Mouse (Mus musculus): ENCODE measurements around the gene Zc2hc1c. TPM values are rescaled to one million over a fixed set of nuclear protein-coding genes. Genes with fewer than 3 reads are reported as not detected.

Gene Zc2hc1c
- polyA plus RNA-seq, 1 experiment from 2014 or later: 1.2 TPM

DNA sequence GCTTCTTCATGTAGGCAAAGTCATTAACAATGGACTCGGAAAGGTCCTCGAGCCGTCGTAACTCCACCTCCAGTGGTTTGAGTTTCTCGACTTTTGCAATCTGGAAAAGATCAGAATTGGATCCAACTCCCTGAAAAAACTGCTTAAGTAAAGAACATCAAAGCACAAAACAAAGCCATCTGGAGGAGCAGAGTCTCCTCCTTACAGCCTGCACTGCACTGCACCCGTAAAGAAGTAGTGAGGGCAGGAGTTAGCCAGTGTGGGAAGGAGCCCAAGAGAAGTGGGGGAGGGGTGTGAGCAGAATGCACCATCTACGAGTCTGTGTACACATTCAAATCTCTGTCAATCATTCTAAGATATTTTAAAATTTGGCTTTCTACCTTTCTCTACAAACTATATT, 55.9 kb downstream of the Zc2hc1c start:
- Histone ChIP-seq H3K9ac (no peak overlapping the region), H3K27me3 (replicated peaks) (no peaks in the 10 kb centered on the region), H3K4me2 (replicated peaks) (no peak overlapping the region), H3K27ac (no peak overlapping the region), H3K9me3 (no peaks in the 10 kb centered on the region), H3K4me1 (peaks cover 3% of the 10 kb centered on the region; the same call in 1 of the 2 replicates), H3K4me3 (no peak overlapping the region), H3K36me3 (peaks cover 21% of the 10 kb centered on the region)
- WGBS: 70% methylated on average over 7 of the region's 7 CpGs
- no peak for ATAC-seq (ENCODE audit: low FRiP score, low read depth)

DNA sequence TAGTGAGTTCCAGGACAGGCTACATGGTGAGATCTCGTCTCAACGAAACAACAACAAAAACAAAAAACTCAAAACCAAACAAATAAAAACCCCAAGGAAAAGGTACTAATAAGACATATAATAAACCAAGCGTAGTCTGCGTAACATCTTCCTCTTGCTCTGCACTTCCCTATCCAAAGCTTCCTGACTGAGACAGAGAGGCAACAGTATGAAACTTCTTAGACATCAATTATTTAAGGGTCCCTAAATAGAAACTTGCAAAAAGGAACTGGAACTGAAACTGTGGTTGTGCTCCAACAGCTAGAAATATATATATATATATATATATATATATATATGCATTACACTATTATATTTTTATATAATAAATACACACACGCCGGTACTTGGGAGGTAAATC, 57.2 kb downstream of the Zc2hc1c start:
- Histone ChIP-seq H3K27me3 (replicated peaks) (no peaks in the 10 kb centered on the region), H3K9me3 (no peaks in the 10 kb centered on the region), H3K4me2 (replicated peaks) (no peak overlapping the region), H3K27ac (no peak overlapping the region), H3K4me1 (no peaks in the 10 kb centered on the region), H3K4me3 (no peak overlapping the region), H3K9ac (no peak overlapping the region), H3K36me3 (peaks cover 28% of the 10 kb centered on the region)
- no peak for ATAC-seq (ENCODE audit: low FRiP score, low read depth)
- WGBS: 96% methylated on average over 6 of the region's 6 CpGs

DNA sequence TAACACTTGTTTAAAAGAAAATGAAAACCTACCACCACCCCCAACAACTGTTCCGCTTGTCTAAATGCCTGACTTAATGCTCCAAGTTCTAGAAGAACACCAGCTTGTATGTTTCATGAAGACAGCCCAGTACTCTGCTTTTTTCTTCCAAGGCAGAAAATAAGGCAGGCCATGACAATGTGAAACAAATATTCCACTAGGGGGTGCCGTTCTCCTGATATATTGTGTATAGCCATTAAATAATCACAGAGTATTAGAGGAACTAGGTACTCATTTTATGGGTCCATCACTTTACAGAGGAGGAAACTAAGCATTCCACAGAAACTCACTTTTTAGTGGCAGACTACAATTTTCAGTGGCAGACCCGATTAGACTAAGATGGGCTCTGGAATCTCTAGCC, 58.0 kb downstream of the Zc2hc1c start:
- no peaks in the 10 kb centered on the region for H3K4me1 ChIP-seq
- H3K9ac ChIP-seq: no peak overlapping the region
- H3K27ac ChIP-seq: no peak overlapping the region
- H3K4me3 ChIP-seq: no peak overlapping the region
- 0 out of 2 replicates have a peak, but pooled peaks have one; percentile 25 for ATAC-seq (ENCODE audit: low FRiP score, low read depth)
- no peaks in the 10 kb centered on the region for H3K9me3 ChIP-seq
- 72% methylated on average over 3 of the region's 3 CpGs for WGBS
- peaks cover 31% of the 10 kb centered on the region for H3K36me3 ChIP-seq
- no peaks in the 10 kb centered on the region for H3K27me3 ChIP-seq (replicated peaks)
- no peak overlapping the region for H3K4me2 ChIP-seq (replicated peaks)

DNA sequence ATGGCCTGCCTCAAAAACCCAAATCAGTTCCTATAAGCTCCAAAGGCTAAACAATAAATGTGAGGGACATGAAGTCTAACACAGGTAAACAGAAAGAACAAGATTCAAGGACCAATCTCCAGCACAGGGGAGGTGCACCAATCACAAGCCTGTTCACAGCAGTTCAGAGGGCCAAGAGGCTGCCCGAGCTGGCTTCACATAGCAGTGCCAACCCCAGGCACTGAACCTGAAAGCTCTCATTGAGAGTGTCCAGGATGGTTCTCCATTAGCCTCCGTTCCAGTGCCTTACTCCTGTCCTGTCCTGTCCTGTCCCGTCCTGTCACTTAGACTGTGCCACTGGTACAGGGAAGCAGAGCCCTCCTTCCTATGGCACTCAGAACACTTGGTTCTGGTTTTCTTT, 58.8 kb downstream of the Zc2hc1c start:
- H3K4me2 ChIP-seq (replicated peaks): no peak overlapping the region
- H3K27me3 ChIP-seq (replicated peaks): no peaks in the 10 kb centered on the region
- ATAC-seq (ENCODE audit: low FRiP score, low read depth): no peak
- no peaks in the 10 kb centered on the region for H3K4me1 ChIP-seq
- H3K27ac ChIP-seq: no peak overlapping the region
- H3K9ac ChIP-seq: no peak overlapping the region
- no peak overlapping the region for H3K4me3 ChIP-seq
- H3K9me3 ChIP-seq: no peaks in the 10 kb centered on the region
- WGBS: 83% methylated on average over 3 of the region's 3 CpGs
- H3K36me3 ChIP-seq: peaks cover 31% of the 10 kb centered on the region

DNA sequence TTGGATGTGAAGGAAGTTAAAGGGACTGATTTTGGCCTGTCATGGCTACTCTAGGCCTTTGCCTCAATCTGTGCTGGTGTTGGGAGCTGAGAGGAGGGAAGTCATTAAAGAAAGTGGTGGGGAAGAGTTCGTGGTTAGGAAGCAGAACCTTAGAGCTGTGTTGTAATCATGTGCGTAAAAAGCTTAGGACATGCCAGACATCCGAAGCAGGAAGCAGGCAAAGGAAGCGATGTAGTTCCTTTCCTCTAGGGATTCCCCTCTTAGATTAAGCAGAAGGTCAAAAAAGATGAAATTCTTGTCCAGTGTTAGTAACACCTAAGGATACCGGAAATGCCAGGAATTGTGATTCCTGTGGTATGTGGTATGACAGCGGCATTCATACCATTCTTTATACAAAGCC, 59.9 kb downstream of the Zc2hc1c start:
- Histone ChIP-seq H3K4me1 (no peaks in the 10 kb centered on the region), H3K36me3 (peaks cover 29% of the 10 kb centered on the region), H3K4me2 (replicated peaks) (no peak overlapping the region), H3K27me3 (replicated peaks) (no peaks in the 10 kb centered on the region), H3K4me3 (no peak overlapping the region), H3K9me3 (no peaks in the 10 kb centered on the region), H3K27ac (no peak overlapping the region), H3K9ac (no peak overlapping the region)
- ATAC-seq (ENCODE audit: low FRiP score, low read depth): no peak
- WGBS: 88% methylated on average over 6 of the region's 6 CpGs

Small RNAs within 50 kb of the gene (microRNA-seq; reads per million reads assigned to microRNA genes)
- gene Mir6938: not detected

Other genes with a start within 250 kb of the Zc2hc1c start
- 4.2 and 5.6 TPM in 2 replicates for gene Prox2, start 177.8 kb upstream of the Zc2hc1c start, polyA plus RNA-seq (2016; fragmentation: Nextera tagmentation; extraction: Ambion mirVana)
- gene Dlst, start 177.8 kb upstream of the Zc2hc1c start, polyA plus RNA-seq (2016; fragmentation: Nextera tagmentation; extraction: Ambion mirVana): 114 and 116 TPM in 2 replicates
- gene Rps6kl1, start 137.3 kb upstream of the Zc2hc1c start, polyA plus RNA-seq (2016; fragmentation: Nextera tagmentation; extraction: Ambion mirVana): 13.3 and 14.6 TPM in 2 replicates
- gene Pgf, start 110.8 kb upstream of the Zc2hc1c start, polyA plus RNA-seq (2016; fragmentation: Nextera tagmentation; extraction: Ambion mirVana): 9.7 and 10.9 TPM in 2 replicates
- gene Eif2b2, start 69.1 kb upstream of the Zc2hc1c start, polyA plus RNA-seq (2016; fragmentation: Nextera tagmentation; extraction: Ambion mirVana): 92.5 and 107 TPM in 2 replicates
- gene Mlh3, start 18.0 kb upstream of the Zc2hc1c start, polyA plus RNA-seq (2016; fragmentation: Nextera tagmentation; extraction: Ambion mirVana): 8.3 and 9.0 TPM in 2 replicates
- gene Acyp1, start 153 bp upstream of the Zc2hc1c start, polyA plus RNA-seq (2016; fragmentation: Nextera tagmentation; extraction: Ambion mirVana): 67.1 TPM in 2 replicates
- gene Nek9, start 50.8 kb downstream of the Zc2hc1c start, polyA plus RNA-seq (2016; fragmentation: Nextera tagmentation; extraction: Ambion mirVana): 21.3 and 23.7 TPM in 2 replicates
- 230 and 234 TPM in 2 replicates for gene Tmed10, start 86.3 kb downstream of the Zc2hc1c start, polyA plus RNA-seq (2016; fragmentation: Nextera tagmentation; extraction: Ambion mirVana)
- gene Fos, start 185.3 kb downstream of the Zc2hc1c start, polyA plus RNA-seq (2016; fragmentation: Nextera tagmentation; extraction: Ambion mirVana): 1.2 and 2.2 TPM in 2 replicates